Mouse (Mus musculus): ENCODE results near the gene Shtn1. TPM values are rescaled to one million over a fixed set of nuclear protein-coding genes. Genes with fewer than 3 reads are reported as not detected.
A peak's percentile ranks its signal among the peaks of the same experiment; 100 is the strongest.

Gene Shtn1
- polyA plus RNA-seq, 1 experiment from 2014 or later = 1.0 TPM

DNA sequence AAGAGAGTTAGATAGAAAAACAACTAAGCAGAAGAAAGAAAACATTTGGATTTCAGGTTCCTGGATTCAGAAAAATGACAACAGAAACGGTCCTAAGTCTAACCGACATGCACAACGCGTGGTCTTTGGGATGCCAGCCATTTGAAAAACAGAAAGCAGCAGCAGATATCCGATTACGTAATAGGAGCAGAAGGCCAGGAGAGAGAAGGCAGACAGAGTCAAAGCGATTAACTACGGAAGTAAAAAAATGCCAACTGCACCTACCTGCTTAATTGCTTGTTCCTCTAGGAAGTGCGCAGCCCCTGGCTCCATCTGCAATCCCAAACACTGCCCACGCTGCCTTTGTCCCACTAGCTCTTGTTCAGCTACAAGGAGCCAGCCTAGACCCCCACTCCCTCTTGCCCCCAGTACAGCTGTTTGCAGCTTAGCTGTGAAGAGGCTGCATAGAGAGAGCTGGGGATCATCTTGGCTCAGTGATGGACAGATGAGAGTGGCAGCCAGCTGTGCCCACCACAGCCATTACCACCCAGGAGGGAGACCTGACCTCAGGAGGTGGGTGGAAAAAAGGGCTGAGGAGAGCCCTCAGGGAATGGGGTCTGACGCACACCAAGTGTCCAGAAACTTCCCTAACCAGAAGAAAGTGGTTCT lies 100.6 kb downstream of the Shtn1 start:
- WGBS (ENCODE audit: insufficient replicate concordance) = 73% methylated on average over 11 of the region's 11 CpGs
- no peaks in the 10 kb centered on the region for H3K27me3 ChIP-seq (ENCODE audit: control insufficient read depth, insufficient read depth, low read length)

DNA sequence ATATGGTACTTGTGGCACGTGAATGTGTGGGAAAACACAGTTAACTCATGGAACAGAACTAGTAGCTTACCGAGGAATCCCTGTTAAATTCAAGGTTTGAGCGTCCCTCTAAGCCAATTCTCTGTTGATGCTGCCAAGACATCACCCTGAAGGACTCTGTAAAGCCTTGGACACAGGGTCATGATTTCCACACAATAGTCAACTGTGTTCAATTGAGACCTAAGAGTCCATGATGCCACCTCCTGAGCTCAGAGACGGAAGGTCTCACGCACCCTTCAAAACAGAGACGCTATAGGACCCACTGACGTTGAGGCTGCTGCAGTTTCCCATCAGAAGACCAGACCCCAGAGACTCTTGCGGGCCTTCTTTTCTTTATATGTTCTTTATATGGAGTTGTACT lies 101.8 kb downstream of the Shtn1 start:
- Histone ChIP-seq H3K36me3 (ENCODE audit: control insufficient read depth, insufficient read depth, low read length) (no peaks in the 10 kb centered on the region), H3K9ac (ENCODE audit: low read depth, low read length) (no peak overlapping the region), H3K4me3 (ENCODE audit: low read depth, low read length) (no peak overlapping the region), H3K9me3 (replicated peaks; ENCODE audit: control insufficient read depth, low read length) (no peaks in the 10 kb centered on the region), H3K27me3 (ENCODE audit: control insufficient read depth, insufficient read depth, low read length) (no peaks in the 10 kb centered on the region), H3K4me2 (no peak overlapping the region), H3K27ac (ENCODE audit: low read depth, low read length) (no peak overlapping the region), H3K4me1 (ENCODE audit: control insufficient read depth, insufficient read depth, low read length) (no peaks in the 10 kb centered on the region)
- WGBS (ENCODE audit: insufficient replicate concordance) = 88% methylated on average over 8 of the region's 8 CpGs
- ATAC-seq (replicated peaks; ENCODE audit: insufficient number of reproducible peaks, low FRiP score, low TSS enrichment) = no peak

More for the DNA sequence above, 100.6 kb downstream of the Shtn1 start:
- Histone ChIP-seq H3K4me3 (ENCODE audit: low read depth, low read length) (no peak overlapping the region), H3K4me1 (ENCODE audit: control insufficient read depth, insufficient read depth, low read length) (no peaks in the 10 kb centered on the region), H3K9me3 (replicated peaks; ENCODE audit: control insufficient read depth, low read length) (no peaks in the 10 kb centered on the region), H3K9ac (ENCODE audit: low read depth, low read length) (no peak overlapping the region), H3K36me3 (ENCODE audit: control insufficient read depth, insufficient read depth, low read length) (no peaks in the 10 kb centered on the region), H3K27ac (ENCODE audit: low read depth, low read length) (no peak overlapping the region), H3K4me2 (no peak overlapping the region)
- no peak for ATAC-seq (replicated peaks; ENCODE audit: insufficient number of reproducible peaks, low FRiP score, low TSS enrichment)

DNA sequence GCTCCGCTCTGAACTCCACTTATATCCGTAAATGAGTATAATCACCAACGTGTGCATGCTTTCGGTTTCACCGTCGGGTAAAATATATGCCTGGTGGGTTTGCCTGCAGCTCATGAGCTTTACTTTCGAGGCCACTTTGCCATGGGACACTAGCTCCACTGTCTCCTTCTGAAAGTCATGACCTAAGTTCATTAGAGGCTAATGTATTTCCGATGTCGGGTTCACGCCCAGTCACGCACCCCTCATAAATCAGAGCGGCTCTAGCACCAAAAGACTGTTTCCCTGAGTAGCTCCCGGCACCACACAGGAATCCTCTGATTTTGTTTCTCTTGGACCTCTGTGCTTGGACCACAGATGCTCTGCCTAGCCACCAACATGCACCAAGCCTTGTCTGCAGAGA lies 105.1 kb downstream of the Shtn1 start:
- H3K4me3 ChIP-seq (ENCODE audit: low read depth, low read length) = no peak overlapping the region
- no peak for ATAC-seq (replicated peaks; ENCODE audit: insufficient number of reproducible peaks, low FRiP score, low TSS enrichment)
- no peak overlapping the region for H3K9ac ChIP-seq (ENCODE audit: low read depth, low read length)
- H3K4me2 ChIP-seq = no peak overlapping the region
- 74% methylated on average over 13 of the region's 13 CpGs for WGBS (ENCODE audit: insufficient replicate concordance)
- no peaks in the 10 kb centered on the region for H3K36me3 ChIP-seq (ENCODE audit: control insufficient read depth, insufficient read depth, low read length)
- H3K4me1 ChIP-seq (ENCODE audit: control insufficient read depth, insufficient read depth, low read length) = no peaks in the 10 kb centered on the region
- H3K9me3 ChIP-seq (replicated peaks; ENCODE audit: control insufficient read depth, low read length) = no peaks in the 10 kb centered on the region
- no peaks in the 10 kb centered on the region for H3K27me3 ChIP-seq (ENCODE audit: control insufficient read depth, insufficient read depth, low read length)
- H3K27ac ChIP-seq (ENCODE audit: low read depth, low read length) = no peak overlapping the region

DNA sequence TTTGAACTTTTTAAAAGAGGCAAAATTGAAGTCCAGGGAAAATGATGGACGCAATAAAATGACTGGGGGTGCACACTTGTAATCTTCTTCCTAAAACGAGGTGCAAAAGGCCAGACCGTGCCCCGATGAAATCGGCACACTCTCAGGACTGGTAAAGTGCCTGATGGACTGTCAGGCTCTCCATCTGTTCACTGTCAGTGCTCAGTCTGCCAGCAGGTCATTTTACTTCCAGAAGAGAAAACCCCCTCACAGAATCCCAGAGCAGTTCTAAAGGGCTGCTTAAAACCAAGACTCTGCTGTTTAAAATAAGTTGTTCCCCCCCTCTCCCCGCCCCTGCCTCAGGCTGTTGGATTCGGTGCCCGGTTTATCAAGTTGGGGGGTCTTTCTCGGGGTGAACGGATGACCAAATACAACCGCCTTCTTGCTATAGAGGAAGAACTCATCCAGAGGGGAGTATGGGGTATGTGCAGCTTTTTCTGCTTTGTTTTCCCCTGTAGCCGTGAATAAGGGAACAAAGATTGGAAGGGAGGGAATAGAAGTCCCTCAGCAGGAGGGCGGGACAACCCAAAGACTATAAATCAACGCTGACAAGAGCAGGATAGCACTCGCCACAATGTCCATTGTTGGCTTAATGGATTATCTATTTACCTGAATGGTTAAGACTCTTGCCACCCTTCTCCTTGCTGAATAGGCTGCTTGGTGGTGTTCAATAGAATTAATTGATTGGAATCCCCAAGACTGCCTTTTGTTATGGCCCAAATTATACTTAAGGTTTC lies 107.0 kb downstream of the Shtn1 start:
- Histone ChIP-seq H3K9me3 (replicated peaks; ENCODE audit: control insufficient read depth, low read length) (no peaks in the 10 kb centered on the region), H3K4me2 (peak overlapping the region; percentile 19; the same call in 1 of the 2 replicates), H3K36me3 (ENCODE audit: control insufficient read depth, insufficient read depth, low read length) (no peaks in the 10 kb centered on the region), H3K27ac (ENCODE audit: low read depth, low read length) (no peak overlapping the region), H3K27me3 (ENCODE audit: control insufficient read depth, insufficient read depth, low read length) (no peaks in the 10 kb centered on the region; the same call in 1 of the 2 replicates), H3K9ac (ENCODE audit: low read depth, low read length) (no peak overlapping the region), H3K4me3 (ENCODE audit: low read depth, low read length) (no peak overlapping the region), H3K4me1 (ENCODE audit: control insufficient read depth, insufficient read depth, low read length) (no peaks in the 10 kb centered on the region)
- 41% methylated on average over 15 of the region's 15 CpGs for WGBS (ENCODE audit: insufficient replicate concordance)
- ATAC-seq (replicated peaks; ENCODE audit: insufficient number of reproducible peaks, low FRiP score, low TSS enrichment) = no peak

DNA sequence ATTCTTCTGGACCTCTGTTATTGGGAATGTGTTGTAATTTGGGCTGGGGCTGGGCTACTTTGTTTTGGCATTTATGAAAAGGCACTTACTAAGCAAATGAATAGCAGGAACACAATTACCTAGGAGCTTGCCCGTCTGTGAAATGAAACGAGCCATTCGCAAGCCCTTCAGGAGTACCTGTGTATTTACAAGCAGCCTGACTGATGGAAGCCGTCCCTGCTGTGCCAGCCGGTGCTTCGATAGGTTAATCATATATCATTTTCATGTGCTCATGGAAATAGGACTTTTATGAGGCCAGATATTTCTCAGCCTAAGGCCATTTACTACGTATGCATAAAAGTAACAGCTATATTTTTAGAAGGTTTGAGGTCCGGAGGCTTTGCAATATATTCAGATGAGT lies 112.9 kb downstream of the Shtn1 start:
- ATAC-seq (replicated peaks; ENCODE audit: insufficient number of reproducible peaks, low FRiP score, low TSS enrichment) = no peak
- no peaks in the 10 kb centered on the region; the same call in none of the 2 replicates for H3K27me3 ChIP-seq (ENCODE audit: control insufficient read depth, insufficient read depth, low read length)
- no peak overlapping the region for H3K4me3 ChIP-seq (ENCODE audit: low read depth, low read length)
- no peak overlapping the region for H3K27ac ChIP-seq (ENCODE audit: low read depth, low read length)
- no peaks in the 10 kb centered on the region for H3K36me3 ChIP-seq (ENCODE audit: control insufficient read depth, insufficient read depth, low read length)
- no peak overlapping the region for H3K9ac ChIP-seq (ENCODE audit: low read depth, low read length)
- no peaks in the 10 kb centered on the region for H3K9me3 ChIP-seq (replicated peaks; ENCODE audit: control insufficient read depth, low read length)
- no peak overlapping the region for H3K4me2 ChIP-seq
- whole genome bisulfite sequencing (ENCODE audit: insufficient replicate concordance) = 87% methylated on average over 8 of the region's 8 CpGs
- H3K4me1 ChIP-seq (ENCODE audit: control insufficient read depth, insufficient read depth, low read length) = no peaks in the 10 kb centered on the region

DNA sequence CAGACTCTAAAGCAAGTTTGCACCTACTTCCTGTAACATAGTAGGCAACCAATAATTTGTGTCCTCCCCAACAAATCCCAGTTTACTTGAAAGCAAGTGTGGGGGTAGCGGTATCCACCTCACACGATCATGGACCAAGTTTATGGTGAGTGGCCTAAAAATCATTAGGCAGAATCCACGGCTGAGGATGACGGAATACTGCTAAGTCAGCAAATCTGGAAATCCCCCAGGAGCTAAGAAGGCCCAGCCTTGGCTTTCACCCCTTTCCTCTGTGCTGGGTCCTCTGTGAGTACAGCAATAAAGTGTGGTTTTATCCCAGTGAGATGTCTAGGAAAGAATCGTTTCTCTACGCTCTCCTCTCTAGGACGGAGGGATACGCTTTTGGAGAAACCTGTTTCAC lies 121.1 kb downstream of the Shtn1 start:
- H3K36me3 ChIP-seq (ENCODE audit: control insufficient read depth, insufficient read depth, low read length) = no peaks in the 10 kb centered on the region
- 87% methylated on average over 8 of the region's 8 CpGs for WGBS (ENCODE audit: insufficient replicate concordance)
- no peak overlapping the region for H3K4me3 ChIP-seq (ENCODE audit: low read depth, low read length)
- H3K4me1 ChIP-seq (ENCODE audit: control insufficient read depth, insufficient read depth, low read length) = 0 out of 2 replicates have a peak, but pooled peaks cover 4% of the 10 kb centered on the region
- no peak overlapping the region for H3K27ac ChIP-seq (ENCODE audit: low read depth, low read length)
- H3K9me3 ChIP-seq (replicated peaks; ENCODE audit: control insufficient read depth, low read length) = no peaks in the 10 kb centered on the region
- ATAC-seq (replicated peaks; ENCODE audit: insufficient number of reproducible peaks, low FRiP score, low TSS enrichment) = no peak
- no peak overlapping the region for H3K4me2 ChIP-seq
- peaks cover 15% of the 10 kb centered on the region; the same call in 1 of the 2 replicates for H3K27me3 ChIP-seq (ENCODE audit: control insufficient read depth, insufficient read depth, low read length)
- H3K9ac ChIP-seq (ENCODE audit: low read depth, low read length) = no peak overlapping the region

DNA sequence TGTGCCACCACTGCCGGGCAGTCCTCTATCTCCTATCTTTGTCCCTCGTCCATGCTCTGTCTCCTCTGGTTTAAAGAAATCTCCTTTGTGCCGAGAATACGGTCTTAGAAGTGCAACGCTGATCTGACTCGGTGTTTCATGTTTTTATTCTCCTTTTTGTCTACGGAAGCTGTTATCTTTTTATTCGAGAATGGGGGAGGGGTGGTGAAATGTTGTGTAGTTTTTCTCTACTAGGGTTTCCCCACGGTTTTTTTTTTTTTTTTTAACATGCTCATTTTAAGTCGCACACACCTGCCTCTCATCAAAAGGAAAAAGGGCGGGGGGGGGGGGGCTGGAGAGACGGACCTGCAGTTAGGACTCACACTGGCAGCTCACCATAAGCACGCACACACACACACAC lies 123.7 kb downstream of the Shtn1 start:
- H3K4me2 ChIP-seq = no peak overlapping the region
- no peak overlapping the region for H3K4me3 ChIP-seq (ENCODE audit: low read depth, low read length)
- no peak for ATAC-seq (replicated peaks; ENCODE audit: insufficient number of reproducible peaks, low FRiP score, low TSS enrichment)
- WGBS (ENCODE audit: insufficient replicate concordance) = 57% methylated on average over 12 of the region's 13 CpGs
- H3K27me3 ChIP-seq (ENCODE audit: control insufficient read depth, insufficient read depth, low read length) = peaks cover 15% of the 10 kb centered on the region; the same call in 1 of the 2 replicates
- no peaks in the 10 kb centered on the region for H3K9me3 ChIP-seq (replicated peaks; ENCODE audit: control insufficient read depth, low read length)
- 0 out of 2 replicates have a peak, but pooled peaks cover 4% of the 10 kb centered on the region for H3K4me1 ChIP-seq (ENCODE audit: control insufficient read depth, insufficient read depth, low read length)
- H3K36me3 ChIP-seq (ENCODE audit: control insufficient read depth, insufficient read depth, low read length) = no peaks in the 10 kb centered on the region
- H3K9ac ChIP-seq (ENCODE audit: low read depth, low read length) = no peak overlapping the region
- no peak overlapping the region for H3K27ac ChIP-seq (ENCODE audit: low read depth, low read length)

DNA sequence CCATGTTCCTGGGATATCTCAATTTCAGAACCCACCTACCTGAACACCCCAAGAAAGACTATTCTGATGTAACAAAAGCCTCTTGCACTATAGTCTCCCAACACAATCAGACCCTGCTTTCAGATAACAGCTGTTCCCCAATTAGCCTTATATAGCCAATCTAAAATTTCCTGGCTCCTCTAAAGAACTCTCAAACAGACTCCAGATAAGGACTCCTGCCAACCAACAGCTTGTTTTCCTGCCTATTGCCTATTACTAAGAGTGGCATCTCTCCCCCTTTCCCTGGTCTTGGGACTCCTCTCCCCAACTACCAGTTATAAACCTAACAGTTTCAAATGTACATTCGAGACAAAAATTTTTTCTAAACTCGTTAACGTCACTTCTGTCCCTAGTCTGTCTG lies 124.4 kb downstream of the Shtn1 start:
- H3K4me2 ChIP-seq = no peak overlapping the region
- H3K27me3 ChIP-seq (ENCODE audit: control insufficient read depth, insufficient read depth, low read length) = peaks cover 15% of the 10 kb centered on the region; the same call in 1 of the 2 replicates
- H3K4me1 ChIP-seq (ENCODE audit: control insufficient read depth, insufficient read depth, low read length) = 0 out of 2 replicates have a peak, but pooled peaks cover 4% of the 10 kb centered on the region
- no peak for ATAC-seq (replicated peaks; ENCODE audit: insufficient number of reproducible peaks, low FRiP score, low TSS enrichment)
- no peak overlapping the region for H3K27ac ChIP-seq (ENCODE audit: low read depth, low read length)
- H3K9ac ChIP-seq (ENCODE audit: low read depth, low read length) = no peak overlapping the region
- H3K36me3 ChIP-seq (ENCODE audit: control insufficient read depth, insufficient read depth, low read length) = no peaks in the 10 kb centered on the region
- H3K4me3 ChIP-seq (ENCODE audit: low read depth, low read length) = no peak overlapping the region
- 92% methylated on average over 3 of the region's 3 CpGs for WGBS (ENCODE audit: insufficient replicate concordance)
- no peaks in the 10 kb centered on the region for H3K9me3 ChIP-seq (replicated peaks; ENCODE audit: control insufficient read depth, low read length)
